Mouse (Mus musculus): ENCODE data around the gene Mustn1. TPM values are rescaled to one million over a fixed set of nuclear protein-coding genes. Genes with fewer than 3 reads are reported as not detected.

Mustn1 gene
- polyA plus RNA-seq, 1 experiment, result 0.49 TPM

DNA sequence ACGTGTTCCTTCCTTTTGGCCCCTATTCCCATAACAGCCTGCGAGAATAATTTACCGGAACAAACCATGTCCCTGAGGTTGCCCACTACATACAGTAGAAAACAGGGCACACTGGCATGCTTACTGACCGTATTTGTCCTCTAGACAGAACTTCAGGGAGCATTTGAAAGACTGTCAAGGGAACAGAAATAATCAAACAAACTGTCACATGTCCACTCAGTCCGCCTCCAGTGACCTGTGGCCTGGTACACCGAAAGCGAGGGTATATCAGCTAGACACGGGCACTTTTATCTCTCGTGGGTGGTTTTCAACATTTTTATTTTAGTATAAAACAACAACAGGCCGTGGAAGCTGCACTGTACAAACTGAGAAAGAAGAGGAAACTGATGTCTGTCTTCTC lies 10.2 kb upstream of the Mustn1 start:
- peak overlapping the region; percentile 28; the same call in 1 of the 2 replicates for H3K27ac ChIP-seq (ENCODE audit: insufficient read depth, low read length)
- no peaks in the 10 kb centered on the region for H3K36me3 ChIP-seq (ENCODE audit: control insufficient read depth, insufficient read depth, low read length, poor library complexity, severe bottlenecking)
- no peak overlapping the region for H3K9ac ChIP-seq (ENCODE audit: low read depth, poor library complexity, severe bottlenecking)
- H3K27me3 ChIP-seq (ENCODE audit: control insufficient read depth, insufficient read depth, low read length, poor library complexity, severe bottlenecking), result no peaks in the 10 kb centered on the region
- no peak overlapping the region for H3K4me3 ChIP-seq (ENCODE audit: low read depth, low read length)
- no peaks in the 10 kb centered on the region for H3K9me3 ChIP-seq (replicated peaks; ENCODE audit: control insufficient read depth, insufficient read depth, low read length, poor library complexity, severe bottlenecking)
- no peaks in the 10 kb centered on the region for H3K4me1 ChIP-seq (ENCODE audit: control insufficient read depth, insufficient read depth, low read length)
- TF ChIP-seq CTCF (IDR thresholded peaks at IDR 0.05; ENCODE audit: low read depth, low read length) (no peak), POLR2A (IDR thresholded peaks at IDR 0.05; ENCODE audit: insufficient read depth, low read length) (no peak), EP300 (IDR thresholded peaks at IDR 0.05; ENCODE audit: insufficient read depth, low read depth, low read length) (no peak)

DNA sequence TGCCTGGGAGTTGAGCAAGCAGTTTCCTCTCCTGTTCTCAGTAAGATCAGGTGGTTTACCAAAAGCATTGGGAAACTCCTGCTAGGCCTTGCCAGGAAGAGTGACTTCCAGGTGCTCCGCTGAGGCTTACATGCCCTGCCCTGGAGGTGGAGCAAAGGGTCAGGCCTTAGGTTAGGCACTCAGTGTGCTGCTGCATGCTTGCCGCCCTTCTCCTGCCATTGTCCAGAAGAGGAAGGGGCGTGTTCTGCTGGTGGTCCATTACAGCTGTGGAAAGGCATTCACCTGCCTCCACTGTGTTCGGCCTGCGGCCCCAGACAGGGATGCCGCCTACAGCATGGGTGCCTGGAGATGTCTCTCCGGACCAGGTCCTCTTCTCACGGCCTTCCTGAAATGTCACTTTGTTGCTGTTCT lies 9.6 kb upstream of the Mustn1 start:
- H3K4me3 ChIP-seq (ENCODE audit: low read depth, low read length), result no peak overlapping the region
- peak overlapping the region; percentile 28; the same call in 1 of the 2 replicates for H3K27ac ChIP-seq (ENCODE audit: insufficient read depth, low read length)
- no peaks in the 10 kb centered on the region for H3K9me3 ChIP-seq (replicated peaks; ENCODE audit: control insufficient read depth, insufficient read depth, low read length, poor library complexity, severe bottlenecking)
- TF ChIP-seq POLR2A (IDR thresholded peaks at IDR 0.05; ENCODE audit: insufficient read depth, low read length) (no peak), EP300 (IDR thresholded peaks at IDR 0.05; ENCODE audit: insufficient read depth, low read depth, low read length) (0 out of 2 replicates have a peak, but pooled peaks have one; percentile 39), CTCF (IDR thresholded peaks at IDR 0.05; ENCODE audit: low read depth, low read length) (no peak)
- H3K36me3 ChIP-seq (ENCODE audit: control insufficient read depth, insufficient read depth, low read length, poor library complexity, severe bottlenecking), result no peaks in the 10 kb centered on the region
- H3K27me3 ChIP-seq (ENCODE audit: control insufficient read depth, insufficient read depth, low read length, poor library complexity, severe bottlenecking), result no peaks in the 10 kb centered on the region
- no peaks in the 10 kb centered on the region for H3K4me1 ChIP-seq (ENCODE audit: control insufficient read depth, insufficient read depth, low read length)
- H3K9ac ChIP-seq (ENCODE audit: low read depth, poor library complexity, severe bottlenecking), result no peak overlapping the region

DNA sequence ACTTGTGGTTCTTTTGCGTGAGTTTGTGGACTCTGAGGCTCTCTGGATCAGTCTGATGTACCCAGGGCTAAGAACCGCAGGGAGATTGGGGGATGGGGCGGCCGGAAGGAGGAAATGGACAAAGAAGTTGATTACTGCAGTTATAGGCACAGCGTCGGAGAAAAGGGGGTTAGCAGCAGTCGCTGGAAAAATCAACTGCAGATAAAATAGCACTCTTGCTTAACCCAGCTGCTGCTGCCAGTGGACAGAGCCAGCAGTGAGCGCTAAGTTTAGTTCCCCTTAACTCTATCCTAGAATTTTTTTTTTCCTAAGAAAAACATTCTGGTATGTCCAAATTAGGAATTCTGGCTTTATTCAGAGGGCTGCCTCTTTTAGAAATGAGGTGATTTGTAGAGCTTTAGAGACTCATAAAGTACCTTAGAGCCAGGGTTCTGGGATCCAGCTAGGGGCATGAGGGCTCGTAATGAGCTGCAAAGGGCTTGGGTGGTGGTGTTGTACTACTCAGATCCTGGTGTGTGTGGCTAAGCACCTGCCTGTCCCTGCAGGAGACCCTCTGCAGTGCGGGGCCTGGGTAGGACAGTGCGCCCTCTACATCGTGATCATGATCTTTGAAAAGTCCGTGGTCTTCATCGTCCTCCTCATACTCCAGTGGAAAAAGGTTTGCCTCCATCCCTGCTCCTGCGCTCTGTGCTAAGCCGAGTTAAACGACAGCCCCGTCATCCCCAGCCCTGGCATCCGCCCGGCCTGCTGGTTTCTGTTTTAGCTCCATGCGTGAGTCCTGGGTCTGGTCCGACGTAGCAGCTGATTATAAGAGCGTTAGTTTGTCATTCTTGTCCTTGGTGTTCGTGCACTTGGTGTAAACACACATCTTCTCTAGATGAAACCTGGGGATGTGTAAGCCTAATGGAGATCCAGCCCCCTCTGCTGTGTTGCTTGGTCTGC lies 8.5 kb upstream of the Mustn1 start:
- no peak overlapping the region for H3K4me3 ChIP-seq (ENCODE audit: low read depth, low read length)
- H3K27me3 ChIP-seq (ENCODE audit: control insufficient read depth, insufficient read depth, low read length, poor library complexity, severe bottlenecking), result no peaks in the 10 kb centered on the region
- H3K9me3 ChIP-seq (replicated peaks; ENCODE audit: control insufficient read depth, insufficient read depth, low read length, poor library complexity, severe bottlenecking), result no peaks in the 10 kb centered on the region
- no peak overlapping the region for H3K27ac ChIP-seq (ENCODE audit: insufficient read depth, low read length)
- H3K9ac ChIP-seq (ENCODE audit: low read depth, poor library complexity, severe bottlenecking), result no peak overlapping the region
- TF ChIP-seq EP300 (IDR thresholded peaks at IDR 0.05; ENCODE audit: insufficient read depth, low read depth, low read length), result no peak
- TF ChIP-seq CTCF (IDR thresholded peaks at IDR 0.05; ENCODE audit: low read depth, low read length), result no peak
- no peak for TF ChIP-seq POLR2A (IDR thresholded peaks at IDR 0.05; ENCODE audit: insufficient read depth, low read length)
- H3K4me1 ChIP-seq (ENCODE audit: control insufficient read depth, insufficient read depth, low read length), result no peaks in the 10 kb centered on the region
- H3K36me3 ChIP-seq (ENCODE audit: control insufficient read depth, insufficient read depth, low read length, poor library complexity, severe bottlenecking), result no peaks in the 10 kb centered on the region

DNA sequence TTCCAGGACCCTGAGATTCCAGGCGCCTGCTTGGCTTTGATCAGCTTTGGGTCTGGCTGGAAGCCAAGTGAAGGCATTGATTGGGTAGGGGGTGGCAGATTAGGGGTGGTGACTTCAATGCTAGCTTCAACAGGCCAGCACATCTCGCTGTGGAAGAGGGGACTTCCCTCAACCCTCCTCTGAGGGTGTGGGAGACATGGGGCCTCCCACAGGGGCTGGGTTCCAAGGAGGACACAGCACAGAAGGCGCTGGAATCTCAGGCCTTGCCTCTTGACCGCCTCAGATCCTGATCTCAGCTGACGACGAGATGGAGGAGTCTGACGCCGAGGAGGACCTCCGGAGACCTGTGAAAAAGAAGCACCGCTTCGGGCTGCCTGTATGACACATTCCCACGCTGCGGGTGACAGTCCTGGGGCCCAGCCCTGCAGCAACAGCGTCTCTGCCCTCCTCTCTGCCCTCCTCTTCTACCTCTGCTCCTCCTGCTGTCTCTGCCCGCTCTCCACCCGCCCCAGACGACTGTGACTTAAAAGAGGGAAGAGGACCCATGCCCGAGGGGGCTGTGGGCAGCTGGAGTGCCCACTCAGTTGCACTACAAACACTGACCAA lies 4.8 kb upstream of the Mustn1 start:
- Histone ChIP-seq H3K27me3 (ENCODE audit: control insufficient read depth, insufficient read depth, low read length, poor library complexity, severe bottlenecking) (no peaks in the 10 kb centered on the region), H3K9ac (ENCODE audit: low read depth, poor library complexity, severe bottlenecking) (no peak overlapping the region), H3K4me1 (ENCODE audit: control insufficient read depth, insufficient read depth, low read length) (peaks cover 2% of the 10 kb centered on the region), H3K36me3 (ENCODE audit: control insufficient read depth, insufficient read depth, low read length, poor library complexity, severe bottlenecking) (no peaks in the 10 kb centered on the region), H3K9me3 (replicated peaks; ENCODE audit: control insufficient read depth, insufficient read depth, low read length, poor library complexity, severe bottlenecking) (no peaks in the 10 kb centered on the region), H3K4me3 (ENCODE audit: low read depth, low read length) (no peak overlapping the region), H3K27ac (ENCODE audit: insufficient read depth, low read length) (no peak overlapping the region)
- TF ChIP-seq CTCF (IDR thresholded peaks at IDR 0.05; ENCODE audit: low read depth, low read length) (no peak), POLR2A (IDR thresholded peaks at IDR 0.05; ENCODE audit: insufficient read depth, low read length) (no peak), EP300 (IDR thresholded peaks at IDR 0.05; ENCODE audit: insufficient read depth, low read depth, low read length) (no peak)

DNA sequence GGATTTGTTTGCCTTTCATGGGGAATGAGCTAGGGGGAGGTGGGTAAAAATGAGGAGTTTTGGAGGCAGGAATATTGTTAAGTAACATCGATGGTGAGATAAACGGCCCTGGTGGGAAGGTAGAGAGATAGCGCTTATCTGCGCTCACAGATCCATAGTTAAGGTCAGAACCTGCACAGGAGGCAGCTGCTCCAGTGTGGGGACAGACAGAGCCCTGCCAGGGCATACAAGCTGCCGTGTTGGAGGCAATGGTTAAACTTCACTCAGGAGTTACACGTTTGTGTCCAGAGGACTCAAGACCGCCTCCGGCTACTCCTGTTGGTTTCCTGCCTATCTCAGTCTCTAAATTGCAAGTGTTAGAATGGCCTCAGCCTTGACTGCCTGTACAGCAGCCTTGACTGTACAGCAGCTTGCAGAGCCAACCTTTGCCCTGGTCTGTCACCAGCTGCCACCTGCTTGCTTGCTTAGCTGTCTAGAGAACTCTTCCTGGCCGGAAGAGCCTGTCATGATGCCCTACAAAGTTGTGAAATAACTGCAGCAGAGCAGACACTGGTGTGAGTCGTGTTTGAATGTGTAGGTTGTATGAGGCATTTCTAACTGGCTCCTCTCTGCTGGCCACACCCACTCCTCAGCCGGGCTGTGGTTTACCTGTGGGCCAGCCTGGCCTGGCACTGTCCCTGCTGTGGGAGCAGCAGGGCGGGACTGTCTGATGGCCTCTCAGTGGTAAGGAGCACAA lies 3.7 kb upstream of the Mustn1 start:
- TF ChIP-seq CTCF (IDR thresholded peaks at IDR 0.05; ENCODE audit: low read depth, low read length), result no peak
- TF ChIP-seq EP300 (IDR thresholded peaks at IDR 0.05; ENCODE audit: insufficient read depth, low read depth, low read length), result no peak
- no peak for TF ChIP-seq POLR2A (IDR thresholded peaks at IDR 0.05; ENCODE audit: insufficient read depth, low read length)
- Histone ChIP-seq H3K9ac (ENCODE audit: low read depth, poor library complexity, severe bottlenecking) (no peak overlapping the region), H3K4me3 (ENCODE audit: low read depth, low read length) (no peak overlapping the region), H3K27ac (ENCODE audit: insufficient read depth, low read length) (no peak overlapping the region), H3K27me3 (ENCODE audit: control insufficient read depth, insufficient read depth, low read length, poor library complexity, severe bottlenecking) (no peaks in the 10 kb centered on the region), H3K9me3 (replicated peaks; ENCODE audit: control insufficient read depth, insufficient read depth, low read length, poor library complexity, severe bottlenecking) (no peaks in the 10 kb centered on the region), H3K36me3 (ENCODE audit: control insufficient read depth, insufficient read depth, low read length, poor library complexity, severe bottlenecking) (no peaks in the 10 kb centered on the region), H3K4me1 (ENCODE audit: control insufficient read depth, insufficient read depth, low read length) (peaks cover 2% of the 10 kb centered on the region)
